Mouse (Mus musculus) heart, adult 2 months (tissue): ENCODE data around the gene Arhgap40.

Source experiments
- CTCF ChIP-seq: fragments of 200-600 bp; IDR thresholded peaks from 2 replicates; pipeline ENCODE4 v1.8.1; 2022; ENCODE audit warnings: antibody characterized with exemption, mild to moderate bottlenecking, moderate library complexity
- POLR2A ChIP-seq: fragments of 200-500 bp; IDR thresholded peaks from 2 replicates; pipeline ENCODE4 v1.6.1; 2011; ENCODE audit warnings: mild to moderate bottlenecking, low read depth, low read length, control low read depth; ENCODE audit not compliant: insufficient read depth

GRCm38 (mm10) chr2:158559945-158560344, 47.3 kb downstream of the Arhgap40 start:
- TF ChIP-seq POLR2A (no peak), CTCF (no peak)
